Mouse (Mus musculus): ENCODE results near the gene Gas2l2. TPM values are rescaled to one million over a fixed set of nuclear protein-coding genes. Genes with fewer than 3 reads are reported as not detected.

Gas2l2 gene
- polyA plus RNA-seq, 1 experiment from 2014 or later: 0.05 TPM

- H3K4me2 ChIP-seq: no peak overlapping the region
- 48% methylated on average over 6 of the region's 6 CpGs for WGBS
- no peak overlapping the region for H3K27ac ChIP-seq
- no peak for ATAC-seq (ENCODE audit: insufficient number of reproducible peaks, low FRiP score, low TSS enrichment, low read depth)
- H3K9me3 ChIP-seq: no peaks in the 10 kb centered on the region
- no peaks in the 10 kb centered on the region for H3K36me3 ChIP-seq
- H3K27me3 ChIP-seq: peaks cover 18% of the 10 kb centered on the region; the same call in 1 of the 2 replicates
- no peak overlapping the region for H3K9ac ChIP-seq
- peaks cover 16% of the 10 kb centered on the region for H3K4me1 ChIP-seq
- H3K4me3 ChIP-seq: peak overlapping the region; percentile 82; the same call in 1 of the 2 replicates
Measured at GRCm38 (mm10) chr11:83410510-83410909, 18.7 kb downstream of the Gas2l2 start.

GRCm38 (mm10) chr11:83409792-83410291 is 19.4 kb downstream of the Gas2l2 start:
- Histone ChIP-seq H3K4me2 (peak overlapping the region; percentile 95), H3K9ac (peak overlapping the region; percentile 68), H3K4me3 (peak overlapping the region; percentile 82), H3K27ac (no peak overlapping the region), H3K27me3 (peaks cover 17% of the 10 kb centered on the region; the same call in 1 of the 2 replicates), H3K4me1 (peaks cover 16% of the 10 kb centered on the region), H3K36me3 (0 out of 2 replicates have a peak, but pooled peaks cover 3% of the 10 kb centered on the region), H3K9me3 (no peaks in the 10 kb centered on the region)
- 1% methylated on average over 29 of the region's 40 CpGs for WGBS
- peak; percentile 20; the same call in 1 of the 2 replicates for ATAC-seq (ENCODE audit: insufficient number of reproducible peaks, low FRiP score, low TSS enrichment, low read depth)

GRCm38 (mm10) chr11:83409087-83409754 is 20.0 kb downstream of the Gas2l2 start, which contains the start of gene Rasl10b:
Gene Rasl10b (plus strand): TSS chr11:83409137.
- Histone ChIP-seq H3K27ac (no peak within 1 kb of the TSS), H3K27me3 (peaks cover 17% of the 10 kb centered on the region; the same call in 1 of the 2 replicates), H3K4me1 (peaks cover 16% of the 10 kb centered on the region), H3K9ac (peak within 1 kb of the TSS; percentile 68), H3K4me2 (peak within 1 kb of the TSS; percentile 95), H3K4me3 (peak within 1 kb of the TSS; percentile 82), H3K36me3 (peaks cover 8% of the 10 kb centered on the region; the same call in 1 of the 2 replicates), H3K9me3 (no peaks in the 10 kb centered on the region)
- 1% methylated on average over 32 of the region's 44 CpGs for WGBS
- ATAC-seq (ENCODE audit: insufficient number of reproducible peaks, low FRiP score, low TSS enrichment, low read depth): peak; percentile 28; the same call in 1 of the 2 replicates

- Histone ChIP-seq H3K4me2 (no peak overlapping the region), H3K27ac (no peak overlapping the region), H3K4me1 (peaks cover 16% of the 10 kb centered on the region), H3K27me3 (peaks cover 17% of the 10 kb centered on the region; the same call in 1 of the 2 replicates), H3K4me3 (no peak overlapping the region), H3K9me3 (no peaks in the 10 kb centered on the region), H3K36me3 (peaks cover 18% of the 10 kb centered on the region), H3K9ac (no peak overlapping the region)
- no peak for ATAC-seq (ENCODE audit: insufficient number of reproducible peaks, low FRiP score, low TSS enrichment, low read depth)
- WGBS: 32% methylated on average over 8 of the region's 8 CpGs
Measured at GRCm38 (mm10) chr11:83408242-83408641, 21.0 kb downstream of the Gas2l2 start.

- H3K27me3 ChIP-seq: peaks cover 7% of the 10 kb centered on the region; the same call in 1 of the 2 replicates
- no peak for ATAC-seq (ENCODE audit: insufficient number of reproducible peaks, low FRiP score, low TSS enrichment, low read depth)
- peaks cover 14% of the 10 kb centered on the region for H3K4me1 ChIP-seq
- no peak overlapping the region for H3K4me3 ChIP-seq
- no peak overlapping the region for H3K27ac ChIP-seq
- no peak overlapping the region for H3K4me2 ChIP-seq
- 62% methylated on average over 3 of the region's 3 CpGs for WGBS
- H3K9me3 ChIP-seq: no peaks in the 10 kb centered on the region
- no peak overlapping the region for H3K9ac ChIP-seq
- H3K36me3 ChIP-seq: peaks cover 31% of the 10 kb centered on the region
Measured at GRCm38 (mm10) chr11:83406391-83406790, 22.9 kb downstream of the Gas2l2 start.

- WGBS: 87% methylated on average over 7 of the region's 7 CpGs
Measured at GRCm38 (mm10) chr11:83403787-83404186, 25.5 kb downstream of the Gas2l2 start.

GRCm38 (mm10) chr11:83398724-83399123 is 30.5 kb downstream of the Gas2l2 start:
- H3K36me3 ChIP-seq: peaks cover 49% of the 10 kb centered on the region

More at GRCm38 (mm10) chr11:83403787-83404186, 25.5 kb downstream of the Gas2l2 start:
- Histone ChIP-seq H3K9me3 (no peaks in the 10 kb centered on the region), H3K4me2 (no peak overlapping the region), H3K4me1 (no peaks in the 10 kb centered on the region; the same call in 1 of the 2 replicates), H3K27ac (no peak overlapping the region), H3K4me3 (no peak overlapping the region), H3K27me3 (no peaks in the 10 kb centered on the region), H3K9ac (no peak overlapping the region), H3K36me3 (peaks cover 42% of the 10 kb centered on the region)
- no peak for ATAC-seq (ENCODE audit: insufficient number of reproducible peaks, low FRiP score, low TSS enrichment, low read depth)

GRCm38 (mm10) chr11:83397626-83398025 is 31.6 kb downstream of the Gas2l2 start:
- Histone ChIP-seq H3K4me3 (no peak overlapping the region), H3K9ac (no peak overlapping the region), H3K4me1 (no peaks in the 10 kb centered on the region), H3K36me3 (peaks cover 44% of the 10 kb centered on the region), H3K27ac (no peak overlapping the region), H3K4me2 (no peak overlapping the region), H3K27me3 (no peaks in the 10 kb centered on the region), H3K9me3 (no peaks in the 10 kb centered on the region)
- ATAC-seq (ENCODE audit: insufficient number of reproducible peaks, low FRiP score, low TSS enrichment, low read depth): no peak
- 89% methylated on average over 7 of the region's 7 CpGs for WGBS

More at GRCm38 (mm10) chr11:83398724-83399123, 30.5 kb downstream of the Gas2l2 start:
- no peaks in the 10 kb centered on the region for H3K9me3 ChIP-seq
- H3K27ac ChIP-seq: no peak overlapping the region
- H3K9ac ChIP-seq: no peak overlapping the region
- H3K27me3 ChIP-seq: no peaks in the 10 kb centered on the region
- 74% methylated on average over 5 of the region's 5 CpGs for WGBS
- no peaks in the 10 kb centered on the region for H3K4me1 ChIP-seq
- no peak for ATAC-seq (ENCODE audit: insufficient number of reproducible peaks, low FRiP score, low TSS enrichment, low read depth)
- H3K4me2 ChIP-seq: no peak overlapping the region
- no peak overlapping the region for H3K4me3 ChIP-seq

GRCm38 (mm10) chr11:83394802-83395439 is 34.3 kb downstream of the Gas2l2 start:
- WGBS: 41% methylated on average over 6 of the region's 6 CpGs
- H3K36me3 ChIP-seq: peaks cover 56% of the 10 kb centered on the region
- no peak for ATAC-seq (ENCODE audit: insufficient number of reproducible peaks, low FRiP score, low TSS enrichment, low read depth)

GRCm38 (mm10) chr11:83393062-83393461 is 36.2 kb downstream of the Gas2l2 start:
- Histone ChIP-seq H3K9me3 (no peaks in the 10 kb centered on the region), H3K4me3 (no peak overlapping the region), H3K4me1 (no peaks in the 10 kb centered on the region), H3K9ac (no peak overlapping the region), H3K36me3 (peaks cover 44% of the 10 kb centered on the region), H3K27ac (no peak overlapping the region), H3K4me2 (no peak overlapping the region), H3K27me3 (no peaks in the 10 kb centered on the region)
- WGBS: 85% methylated on average over 4 of the region's 4 CpGs
- no peak for ATAC-seq (ENCODE audit: insufficient number of reproducible peaks, low FRiP score, low TSS enrichment, low read depth)

More at GRCm38 (mm10) chr11:83394802-83395439, 34.3 kb downstream of the Gas2l2 start:
- Histone ChIP-seq H3K27me3 (no peaks in the 10 kb centered on the region), H3K4me2 (no peak overlapping the region), H3K4me3 (no peak overlapping the region), H3K4me1 (no peaks in the 10 kb centered on the region), H3K27ac (no peak overlapping the region), H3K9ac (no peak overlapping the region), H3K9me3 (no peaks in the 10 kb centered on the region)

- H3K9ac ChIP-seq: no peak overlapping the region
- H3K36me3 ChIP-seq: 0 out of 2 replicates have a peak, but pooled peaks cover 4% of the 10 kb centered on the region
- no peaks in the 10 kb centered on the region for H3K4me1 ChIP-seq
- no peaks in the 10 kb centered on the region for H3K27me3 ChIP-seq
- ATAC-seq (ENCODE audit: insufficient number of reproducible peaks, low FRiP score, low TSS enrichment, low read depth): no peak
- H3K27ac ChIP-seq: no peak overlapping the region
- no peak overlapping the region for H3K4me3 ChIP-seq
- WGBS: 79% methylated on average over 1 of the region's 1 CpGs
- H3K9me3 ChIP-seq: no peaks in the 10 kb centered on the region
- no peak overlapping the region for H3K4me2 ChIP-seq
Measured at GRCm38 (mm10) chr11:83383532-83383887, 45.7 kb downstream of the Gas2l2 start.
